Mouse (Mus musculus) left cerebral cortex, adult 6 months (tissue): ENCODE results near the gene Trim66. TPM values are rescaled to one million over a fixed set of nuclear protein-coding genes. Genes with fewer than 3 reads are reported as not detected.

Experiments
- long read RNA-seq, 2 experiments: library from polyadenylated mRNA; unstranded; transcript quantifications; one replicate each; pipeline ENCODE4 v2.0.0; 2019 to 2020
- polyA plus RNA-seq: library from polyadenylated mRNA; unstranded; fragments of <200 nt; fragmentation: Nextera tagmentation; gene quantifications from 2 replicates; pipeline ENCODE4 v1.2.3, GENCODE M21; 2021

Trim66 gene
- 2.3 and 3.1 TPM in 2 replicates for polyA plus RNA-seq
- long read RNA-seq, experiment 1, partial matches to known transcripts: 2 of 14 reads
- long read RNA-seq, experiment 1, other reads (novel, unspliced or antisense): 12 of 14 reads
- long read RNA-seq, experiment 2, partial matches to known transcripts: 1 of 6 reads
- long read RNA-seq, experiment 2, other reads (novel, unspliced or antisense): 5 of 6 reads

DNA sequence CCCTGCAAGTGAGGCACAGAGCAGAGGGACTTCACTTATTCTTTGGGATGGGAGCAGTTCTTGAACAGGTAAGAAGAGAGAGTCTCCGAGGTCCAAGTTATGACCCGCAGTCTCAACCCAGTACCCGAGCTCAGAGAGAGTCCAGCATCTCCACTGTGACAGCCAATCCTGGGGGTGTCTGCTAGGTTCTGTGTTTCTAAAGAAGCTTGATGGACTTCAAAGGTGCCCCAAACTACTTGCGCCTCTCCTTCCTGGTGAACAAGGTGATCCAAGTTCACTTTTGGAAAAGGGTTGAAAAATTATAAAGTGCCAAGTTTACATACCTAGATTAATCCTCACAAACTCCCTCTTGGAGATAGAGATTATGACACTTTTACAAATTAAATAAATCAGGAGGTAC, at the start of gene Trim66:
Gene Trim66 (minus strand): TSS at position 101 of the 400 bp plus-strand sequence.

GRCm38 (mm10) chr7:109518838-109519696, 11.1 kb upstream of the Trim66 start, which contains the start of gene Rpl27a:
Rpl27a (plus strand) TSS chr7:109519147.

GRCm38 (mm10) chr7:109438781-109439591, 68.9 kb downstream of the Trim66 start, which contains the start of gene Stk33:
Stk33 (minus strand) TSS chr7:109439081.

Other genes with a start within 250 kb of the Trim66 start
- gene Stk33, start 69.1 kb downstream of the Trim66 start, polyA plus RNA-seq: 0.74 and 1.2 TPM in 2 replicates
- gene Rpl27a, start 11.0 kb upstream of the Trim66 start, polyA plus RNA-seq: 621 and 736 TPM in 2 replicates
- gene St5, start 195.5 kb upstream of the Trim66 start, polyA plus RNA-seq: 3.0 and 6.5 TPM in 2 replicates
- 9.7 and 11.8 TPM in 2 replicates for gene Akip1, start 195.6 kb upstream of the Trim66 start, polyA plus RNA-seq
- 0.12 and 0.24 TPM in 2 replicates for gene BC051019, start 215.7 kb upstream of the Trim66 start, polyA plus RNA-seq
- gene Ascl3, start 223.6 kb upstream of the Trim66 start, polyA plus RNA-seq: 0.18 TPM in 1 of 2 replicates, not detected in the other
- 179 and 223 TPM in 2 replicates for gene Tmem9b, start 244.7 kb upstream of the Trim66 start, polyA plus RNA-seq